Mouse (Mus musculus) CH12.LX (cell line): ENCODE data around the gene Adam22.

Experiments
- CHD1 ChIP-seq: IDR thresholded peaks from 2 replicates; pipeline ENCODE4 v1.6.1; 2012; ENCODE audit warnings: low read depth, low read length, improper control_type of control experiment, inconsistent platforms
- CHD2 ChIP-seq: IDR thresholded peaks from 2 replicates; pipeline ENCODE4 v1.6.1; 2011; ENCODE audit warnings: low read length, improper control_type of control experiment
- CTCF ChIP-seq, 2 experiments: IDR thresholded peaks in 1 of 2; conservative IDR thresholded peaks in 1 of 2; 2 replicates each; pipeline ENCODE4 v1.5.1; 2011 to 2012; ENCODE audit warnings: low read depth in 2 of 2, low read length in 2 of 2, improper control_type of control experiment in 1 of 2, inconsistent platforms in 1 of 2, mild to moderate bottlenecking in 1 of 2, moderate library complexity in 1 of 2
- E2F4 ChIP-seq: IDR thresholded peaks from 2 replicates; pipeline ENCODE4 v1.6.1; 2011; ENCODE audit warnings: low read depth, low read length, improper control_type of control experiment; ENCODE audit not compliant: insufficient replicate concordance
- JUN ChIP-seq: IDR thresholded peaks from 2 replicates; pipeline ENCODE4 v1.6.1; 2011; ENCODE audit warnings: low read depth, mild to moderate bottlenecking, low read length, improper control_type of control experiment, moderate library complexity; ENCODE audit not compliant: insufficient read depth
- MAX ChIP-seq: IDR thresholded peaks from 2 replicates; pipeline ENCODE4 v1.6.1; 2011; ENCODE audit warnings: low read length, improper control_type of control experiment
- MEF2A ChIP-seq: IDR thresholded peaks from 2 replicates; pipeline ENCODE4 v1.6.1; 2014; ENCODE audit warnings: low read depth, mild to moderate bottlenecking, inconsistent platforms, low read length, improper control_type of control experiment, borderline replicate concordance
- NRF1 ChIP-seq: IDR thresholded peaks from 2 replicates; pipeline ENCODE4 v1.6.1; 2014; ENCODE audit warnings: low read depth, mild to moderate bottlenecking, inconsistent platforms, low read length, improper control_type of control experiment, moderate library complexity
- PAX5 ChIP-seq: IDR thresholded peaks from 2 replicates; pipeline ENCODE4 v1.6.1; 2012; ENCODE audit warnings: low read length, inconsistent platforms, mixed read lengths
- POLR2A ChIP-seq: IDR thresholded peaks from 2 replicates; pipeline ENCODE4 v1.6.1; 2011; ENCODE audit warnings: low read depth, mild to moderate bottlenecking, improper control_type of control experiment, low read length
- RCOR1 ChIP-seq: conservative IDR thresholded peaks from 2 replicates; pipeline ENCODE4 v1.6.1; 2012; ENCODE audit warnings: low read depth, mild to moderate bottlenecking, inconsistent platforms, low read length, improper control_type of control experiment
- USF1 ChIP-seq: IDR thresholded peaks from 2 replicates; pipeline ENCODE4 v1.6.1; 2014; ENCODE audit warnings: low read depth, mild to moderate bottlenecking, inconsistent platforms, low read length, improper control_type of control experiment
- ZMIZ1 ChIP-seq: IDR thresholded peaks from 2 replicates; pipeline ENCODE4 v1.6.1; 2012; ENCODE audit warnings: low read depth, mild to moderate bottlenecking, inconsistent platforms, low read length, improper control_type of control experiment

DNA sequence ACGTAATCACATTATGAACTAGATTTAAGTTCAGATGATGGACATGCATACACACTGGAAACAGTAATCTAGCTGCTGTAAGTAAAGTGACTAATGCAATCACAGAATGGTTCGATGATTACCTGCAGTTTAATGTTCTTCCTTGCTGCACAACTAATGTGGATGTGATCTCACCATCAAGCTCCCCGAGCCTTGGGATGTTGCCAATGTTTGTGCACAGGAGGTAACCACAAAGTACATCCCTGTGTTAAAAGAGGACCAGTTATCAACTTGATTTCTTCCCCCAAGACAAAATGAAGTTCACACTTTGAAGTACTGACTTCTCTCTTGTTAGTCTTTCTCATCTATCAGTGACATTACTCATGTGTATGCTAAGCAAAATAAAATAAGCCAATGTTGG is 247.0 kb downstream of the Adam22 start:
- TF ChIP-seq NRF1 = no peak
- no peak for TF ChIP-seq MEF2A
- no peak for TF ChIP-seq CHD1
- TF ChIP-seq JUN = no peak
- TF ChIP-seq CTCF (conservative IDR thresholded peaks at IDR 0.05 in 1 of 2, IDR thresholded peaks at IDR 0.05 in 1 of 2; ENCODE audit: low read depth in 2 of 2, low read length in 2 of 2) = no peak
- TF ChIP-seq ZMIZ1 = no peak
- no peak for TF ChIP-seq RCOR1
- no peak for TF ChIP-seq POLR2A
- no peak for TF ChIP-seq MAX
- no peak for TF ChIP-seq E2F4
- TF ChIP-seq CHD2 = no peak
- TF ChIP-seq USF1 = no peak
- no peak for TF ChIP-seq PAX5
